Mouse (Mus musculus): ENCODE data around the gene Cd209c.

Gene Cd209c

GRCm38 (mm10) chr8:3954646-3955045 is at the start of gene Cd209c:
TSS of gene Cd209c (minus strand) at chr8:3954746.
- DNase-seq = no peak

GRCm38 (mm10) chr8:3994219-3994618 is 39.7 kb upstream of the Cd209c start:
- DNase-seq = no peak

- no peak for DNase-seq
Observed at GRCm38 (mm10) chr8:3956037-3956436, 1.5 kb upstream of the Cd209c start.

GRCm38 (mm10) chr8:3940023-3940422 is 14.5 kb downstream of the Cd209c start:
- DNase-seq = no peak

- no peak for DNase-seq
Observed at GRCm38 (mm10) chr8:3926744-3927143, 27.8 kb downstream of the Cd209c start, which contains the start of gene Cd209b. TSS of gene Cd209b (minus strand) at chr8:3926844.

Data from right cerebral cortex, postnatal 14 days (tissue).